Mouse (Mus musculus) MEL (cell line): ENCODE results near the gene St6galnac1.

Experiments
- CTCF ChIP-seq, 3 experiments: IDR thresholded peaks in 2 of 3; conservative IDR thresholded peaks in 1 of 3; 2 replicates each; pipeline ENCODE4 v1.5.1; 2011 to 2012; ENCODE audit warnings: low read length in 3 of 3, low read depth in 2 of 3, mild to moderate bottlenecking in 2 of 3, improper control_type of control experiment in 1 of 3, inconsistent platforms in 1 of 3, mixed read lengths in 1 of 3, moderate library complexity in 1 of 3; ENCODE audit not compliant: control insufficient read depth in 1 of 3, insufficient read depth in 1 of 3, poor library complexity in 1 of 3, severe bottlenecking in 1 of 3
- EP300 ChIP-seq, 2 experiments: IDR thresholded peaks; 2 replicates each; pipeline ENCODE4 v1.6.1; 2011; ENCODE audit warnings: improper control_type of control experiment in 2 of 2, low read length in 2 of 2, low read depth in 1 of 2, mild to moderate bottlenecking in 1 of 2
- KAT2A ChIP-seq: conservative IDR thresholded peaks from 2 replicates; pipeline ENCODE4 v1.6.1; 2012; ENCODE audit warnings: low read depth, low read length, improper control_type of control experiment, inconsistent platforms
- MAFK ChIP-seq: IDR thresholded peaks from 2 replicates; pipeline ENCODE4 v1.6.1; 2011; ENCODE audit warnings: low read depth, mild to moderate bottlenecking, low read length, improper control_type of control experiment, borderline replicate concordance
- POLR2A ChIP-seq, 2 experiments: IDR thresholded peaks; 2 replicates each; pipeline ENCODE4 v1.6.1; 2011 to 2012; ENCODE audit warnings: low read length in 2 of 2, mild to moderate bottlenecking in 2 of 2, control low read depth in 1 of 2, improper control_type of control experiment in 1 of 2, low read depth in 1 of 2, moderate library complexity in 1 of 2; ENCODE audit not compliant: control insufficient read depth in 1 of 2, insufficient read depth in 1 of 2, poor library complexity in 1 of 2
- POLR2AphosphoS2 ChIP-seq: IDR thresholded peaks from 2 replicates; pipeline ENCODE4 v1.6.1; 2011; ENCODE audit warnings: low read length, improper control_type of control experiment
- TAL1 ChIP-seq: IDR thresholded peaks from 2 replicates; pipeline ENCODE4 v1.6.1; 2012; ENCODE audit warnings: mild to moderate bottlenecking, inconsistent platforms, low read length, moderate library complexity, mixed read lengths
- TCF12 ChIP-seq: IDR thresholded peaks from 2 replicates; pipeline ENCODE4 v1.6.1; 2014; ENCODE audit warnings: low read depth, mild to moderate bottlenecking, inconsistent platforms, low read length, improper control_type of control experiment, moderate library complexity

DNA sequence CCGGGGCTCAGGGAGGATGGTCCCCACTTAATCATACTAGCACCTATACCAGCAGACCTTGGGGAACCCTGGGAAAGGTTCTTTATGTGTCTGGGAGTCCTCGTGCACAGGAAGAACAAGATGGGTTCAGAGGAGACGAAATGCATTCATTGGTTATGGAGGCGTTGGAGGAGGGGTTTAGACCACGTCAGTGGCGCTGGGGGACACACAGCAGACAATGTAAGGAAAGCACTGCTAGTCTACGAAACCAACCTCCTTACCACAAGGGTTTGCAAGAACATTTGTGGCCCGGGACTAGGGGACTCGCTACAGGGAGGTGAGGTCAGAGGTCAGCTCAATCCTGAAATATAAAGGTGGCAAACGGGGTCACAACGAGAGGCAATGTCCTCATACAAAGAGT lies 35.2 kb upstream of the St6galnac1 start:
- TF ChIP-seq CTCF (IDR thresholded peaks at IDR 0.05 in 2 of 3, conservative IDR thresholded peaks at IDR 0.05 in 1 of 3; ENCODE audit: control insufficient read depth in 1 of 3, insufficient read depth in 1 of 3, low read depth in 2 of 3, low read length in 3 of 3, poor library complexity in 1 of 3, severe bottlenecking in 1 of 3) (no peak), EP300 (IDR thresholded peaks at IDR 0.05; ENCODE audit: low read depth in 1 of 2, low read length in 2 of 2) (no peak), TCF12 (no peak), TAL1 (no peak), KAT2A (no peak), MAFK (no peak), POLR2AphosphoS2 (no peak), POLR2A (IDR thresholded peaks at IDR 0.05; ENCODE audit: control insufficient read depth in 1 of 2, insufficient read depth in 1 of 2, low read depth in 1 of 2, low read length in 2 of 2, poor library complexity in 1 of 2) (no peak)
